Mouse (Mus musculus) myocyte (in vitro differentiated cells): ENCODE data around the gene Msantd1. TPM values are rescaled to one million over a fixed set of nuclear protein-coding genes. Genes with fewer than 3 reads are reported as not detected.
A peak's percentile ranks its signal among the peaks of the same experiment; 100 is the strongest.

Experiments
- H3K27me3 ChIP-seq: one replicate; pipeline ENCODE4 v1.6.1; 2011; ENCODE audit not compliant: control insufficient read depth, insufficient read depth, insufficient read length
- H3K36me3 ChIP-seq: one replicate; pipeline ENCODE4 v1.6.1; 2011; ENCODE audit not compliant: control insufficient read depth, insufficient read depth
- H3K4me2 ChIP-seq: one replicate; pipeline ENCODE4 v1.6.1; 2011; ENCODE audit warnings: low read depth, control low read depth
- H3K4me3 ChIP-seq: one replicate; pipeline ENCODE4 v1.5.1; 2011; ENCODE audit warnings: mild to moderate bottlenecking, control low read depth, moderate library complexity
- H3K79me2 ChIP-seq: one replicate; pipeline ENCODE4 v1.6.1; 2011; ENCODE audit not compliant: control insufficient read depth, insufficient read depth
- H3ac ChIP-seq: one replicate; pipeline ENCODE4 v1.6.1; 2011; ENCODE audit not compliant: control insufficient read depth, insufficient read length
- CEBPB ChIP-seq: IDR thresholded peaks from 2 replicates; pipeline ENCODE4 v1.6.1; 2011; ENCODE audit warnings: mild to moderate bottlenecking, moderate library complexity; ENCODE audit not compliant: poor library complexity, insufficient read depth, severe bottlenecking
- E2F4 ChIP-seq: IDR thresholded peaks from one replicate; pipeline ENCODE4 v1.6.1; 2011; ENCODE audit warnings: mild to moderate bottlenecking, control low read depth, moderate library complexity; ENCODE audit not compliant: insufficient read depth
- MAX ChIP-seq: IDR thresholded peaks from one replicate; pipeline ENCODE4 v1.6.1; 2011; ENCODE audit warnings: low read depth, mild to moderate bottlenecking, control low read depth
- MYOD1 ChIP-seq, 3 experiments: IDR thresholded peaks; one replicate each; pipeline ENCODE4 v1.6.1; 2011; ENCODE audit warnings: control low read depth in 2 of 3, low read depth in 2 of 3, mild to moderate bottlenecking in 2 of 3, moderate library complexity in 1 of 3; ENCODE audit not compliant: insufficient read length in 2 of 3, control insufficient read depth in 1 of 3
- MYOG ChIP-seq, 3 experiments: IDR thresholded peaks; one replicate each; pipeline ENCODE4 v1.6.1; 2011; ENCODE audit warnings: control low read depth in 2 of 3, low read depth in 2 of 3, mild to moderate bottlenecking in 2 of 3; ENCODE audit not compliant: insufficient read length in 2 of 3, control insufficient read depth in 1 of 3, insufficient read depth in 1 of 3
- POLR2A ChIP-seq: IDR thresholded peaks from one replicate; pipeline ENCODE4 v1.6.1; 2011; ENCODE audit warnings: low read depth, mild to moderate bottlenecking, control low read depth, moderate library complexity; ENCODE audit not compliant: insufficient read length
- POLR2AphosphoS2 ChIP-seq: IDR thresholded peaks from one replicate; pipeline ENCODE4 v1.6.1; 2011; ENCODE audit warnings: low read depth, control low read depth; ENCODE audit not compliant: insufficient read length
- REST ChIP-seq: IDR thresholded peaks from one replicate; pipeline ENCODE4 v1.6.1; 2011; ENCODE audit warnings: mild to moderate bottlenecking, control low read depth, moderate library complexity; ENCODE audit not compliant: insufficient read depth, insufficient read length
- SRF ChIP-seq: IDR thresholded peaks from one replicate; pipeline ENCODE4 v1.6.1; 2011; ENCODE audit warnings: low read depth; ENCODE audit not compliant: control insufficient read depth, insufficient read length
- TCF12 ChIP-seq: IDR thresholded peaks from one replicate; pipeline ENCODE4 v1.6.1; 2011; ENCODE audit warnings: mild to moderate bottlenecking, control low read depth; ENCODE audit not compliant: poor library complexity, insufficient read depth, severe bottlenecking
- TCF3 ChIP-seq: IDR thresholded peaks from one replicate; pipeline ENCODE4 v1.6.1; 2011; ENCODE audit warnings: low read depth, control low read depth; ENCODE audit not compliant: insufficient read length
- USF1 ChIP-seq: IDR thresholded peaks from one replicate; pipeline ENCODE4 v1.6.1; 2011; ENCODE audit warnings: low read depth, mild to moderate bottlenecking, control low read depth, moderate library complexity
- polyA plus RNA-seq: library from polyadenylated mRNA; unstranded; fragments of >200 nt; fragmentation: generic; extraction: Trizol; gene quantifications from one replicate; pipeline ENCODE4 v1.2.1, GENCODE M21; 2012; ENCODE audit warnings: missing spikeins

Gene Msantd1
- polyA plus RNA-seq, 1 experiment: not detected

- H3K36me3 ChIP-seq: no peaks in the 10 kb centered on the region
- no peaks in the 10 kb centered on the region for H3K79me2 ChIP-seq
- H3K4me2 ChIP-seq: no peak overlapping the region
- H3K27me3 ChIP-seq: peaks cover 5% of the 10 kb centered on the region
- no peak overlapping the region for H3ac ChIP-seq
- TF ChIP-seq TCF12 (no peak), MAX (no peak), SRF (no peak), POLR2AphosphoS2 (no peak), E2F4 (no peak), POLR2A (no peak), MYOD1 (IDR thresholded peaks at IDR 0.05; ENCODE audit: control insufficient read depth in 1 of 3, insufficient read length in 2 of 3, low read depth in 2 of 3) (no peak), MYOG (IDR thresholded peaks at IDR 0.05; ENCODE audit: control insufficient read depth in 1 of 3, insufficient read depth in 1 of 3, insufficient read length in 2 of 3, low read depth in 2 of 3) (no peak), REST (no peak), CEBPB (no peak), USF1 (no peak), TCF3 (no peak)
- H3K4me3 ChIP-seq: no peak overlapping the region
Measured at GRCm38 (mm10) chr5:34932458-34932806, 24.6 kb downstream of the Msantd1 start.

- Histone ChIP-seq H3K36me3 (no peaks in the 10 kb centered on the region), H3K4me3 (no peak overlapping the region), H3K27me3 (peaks cover 15% of the 10 kb centered on the region), H3K4me2 (no peak overlapping the region), H3K79me2 (no peaks in the 10 kb centered on the region), H3ac (no peak overlapping the region)
- no peak for TF ChIP-seq MAX
- TF ChIP-seq POLR2AphosphoS2: no peak
Measured at GRCm38 (mm10) chr5:34933461-34933860, 25.6 kb downstream of the Msantd1 start.

DNA sequence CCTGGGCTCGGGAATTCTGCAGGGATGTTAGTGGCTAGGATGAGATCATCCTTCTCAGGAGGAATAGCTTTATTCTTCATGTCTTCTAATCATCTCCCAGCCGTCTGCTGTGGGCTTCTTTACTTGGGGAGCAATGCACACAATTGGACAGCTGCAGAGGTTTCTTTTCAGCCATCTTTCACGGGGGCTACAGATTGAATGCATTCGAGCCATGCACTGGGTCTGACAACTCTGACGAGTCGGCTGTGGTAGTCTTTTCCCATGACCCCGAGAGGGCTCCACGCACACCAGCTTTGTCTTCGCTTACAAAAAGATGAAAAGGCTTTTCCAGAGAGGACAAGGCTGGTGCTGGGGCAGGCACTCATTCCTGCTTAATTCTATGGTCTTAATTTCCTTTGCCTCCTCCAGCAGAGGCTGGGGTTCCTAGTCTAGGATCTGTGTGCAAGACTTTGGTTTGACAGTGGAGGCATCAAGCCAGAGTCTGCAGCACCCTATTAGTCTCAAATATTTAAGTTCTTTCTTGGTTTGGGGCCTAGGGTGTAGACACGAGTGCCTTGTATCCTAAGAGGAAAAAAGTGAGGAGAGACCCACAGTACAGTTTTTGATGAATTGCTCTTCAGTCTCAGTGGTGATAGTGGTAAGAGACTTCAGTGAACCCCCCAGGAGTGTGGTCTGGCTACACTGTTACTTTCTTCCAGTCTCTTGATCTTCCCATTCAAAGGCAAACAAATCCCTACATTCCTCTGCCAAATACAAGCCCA lies 34.1 kb downstream of the Msantd1 start:
- no peaks in the 10 kb centered on the region for H3K36me3 ChIP-seq

DNA sequence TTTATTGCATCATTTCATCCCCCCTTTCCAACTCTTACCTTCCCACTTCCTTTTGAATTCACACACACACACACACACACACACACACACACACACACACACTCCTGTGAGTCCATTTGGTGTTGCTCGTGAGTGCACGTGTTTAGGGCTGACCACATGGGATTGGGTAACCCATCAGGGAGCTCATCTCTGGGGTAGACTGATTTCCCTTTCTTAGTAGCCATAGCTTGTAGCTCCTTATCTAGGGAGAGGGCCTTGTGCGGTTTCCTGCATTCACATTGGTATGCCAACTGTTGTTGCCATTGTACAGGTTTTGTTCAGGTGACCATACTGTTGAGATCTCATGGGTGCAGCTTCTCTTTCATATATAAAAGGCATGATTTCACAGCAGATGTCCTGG lies 35.6 kb downstream of the Msantd1 start:
- H3K4me3 ChIP-seq: no peak overlapping the region
- no peaks in the 10 kb centered on the region for H3K79me2 ChIP-seq
- H3K4me2 ChIP-seq: no peak overlapping the region
- no peak for TF ChIP-seq E2F4
- TF ChIP-seq CEBPB: no peak
- no peak for TF ChIP-seq TCF3
- TF ChIP-seq MAX: no peak
- no peak for TF ChIP-seq MYOD1 (IDR thresholded peaks at IDR 0.05; ENCODE audit: control insufficient read depth in 1 of 3, insufficient read length in 2 of 3, low read depth in 2 of 3)
- TF ChIP-seq TCF12: no peak
- no peak for TF ChIP-seq MYOG (IDR thresholded peaks at IDR 0.05; ENCODE audit: control insufficient read depth in 1 of 3, insufficient read depth in 1 of 3, insufficient read length in 2 of 3, low read depth in 2 of 3)
- no peak for TF ChIP-seq USF1
- no peak for TF ChIP-seq POLR2AphosphoS2
- TF ChIP-seq REST: no peak
- TF ChIP-seq POLR2A: no peak
- TF ChIP-seq SRF: no peak
- peaks cover 8% of the 10 kb centered on the region for H3K27me3 ChIP-seq
- H3ac ChIP-seq: no peak overlapping the region
- H3K36me3 ChIP-seq: no peaks in the 10 kb centered on the region

More for the DNA sequence above, 34.1 kb downstream of the Msantd1 start:
- H3K79me2 ChIP-seq: no peaks in the 10 kb centered on the region
- peaks cover 18% of the 10 kb centered on the region for H3K27me3 ChIP-seq
- H3K4me3 ChIP-seq: no peak overlapping the region
- H3K4me2 ChIP-seq: no peak overlapping the region
- TF ChIP-seq POLR2AphosphoS2 (no peak), CEBPB (no peak), TCF12 (no peak), MYOG (IDR thresholded peaks at IDR 0.05; ENCODE audit: control insufficient read depth in 1 of 3, insufficient read depth in 1 of 3, insufficient read length in 2 of 3, low read depth in 2 of 3) (no peak), SRF (no peak), POLR2A (no peak), REST (no peak)
- H3ac ChIP-seq: no peak overlapping the region

- TF ChIP-seq E2F4 (no peak), POLR2A (peak; percentile 67), USF1 (no peak), POLR2AphosphoS2 (peak; percentile 31), MYOG (IDR thresholded peaks at IDR 0.05; ENCODE audit: control insufficient read depth in 1 of 3, insufficient read depth in 1 of 3, insufficient read length in 2 of 3, low read depth in 2 of 3) (no peak), TCF3 (no peak)
- H3K4me3 ChIP-seq: peak within 1 kb of the TSS; percentile 56
- no peaks in the 10 kb centered on the region for H3K27me3 ChIP-seq
- peak within 1 kb of the TSS; percentile 86 for H3K4me2 ChIP-seq
- H3K36me3 ChIP-seq: no peaks in the 10 kb centered on the region
- H3K79me2 ChIP-seq: peaks cover 13% of the 10 kb centered on the region
- H3ac ChIP-seq: peak within 1 kb of the TSS; percentile 75
Measured at GRCm38 (mm10) chr5:34948861-34949760, 41.3 kb downstream of the Msantd1 start, which contains the start of gene Rgs12. Gene Rgs12, plus strand, starts transcription at chr5:34949445.
